Mouse (Mus musculus): ENCODE results near the gene Creld1.

The Creld1 gene

DNA sequence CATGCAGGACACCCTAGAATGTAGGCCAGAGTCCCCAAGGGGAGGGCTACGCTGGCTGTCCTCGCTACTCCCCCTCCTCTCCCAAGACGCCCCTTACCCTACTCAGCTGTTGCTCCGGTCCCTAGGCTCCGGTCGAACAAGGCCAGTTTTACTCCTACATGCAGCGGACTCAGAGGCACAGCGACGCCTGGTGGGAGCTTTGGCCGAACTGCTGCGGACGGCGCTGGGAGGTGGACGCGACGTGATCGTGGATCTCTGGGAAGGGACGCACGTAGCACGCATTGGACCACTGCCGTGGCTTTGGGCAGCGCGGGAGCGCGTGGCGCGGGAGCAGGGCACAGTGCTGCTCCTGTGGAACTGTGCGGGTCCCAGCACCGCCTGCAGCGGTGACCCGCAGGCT, 13.7 kb upstream of the Creld1 start:
- DNase-seq (ENCODE audit: low read depth, low spot score), result peak; percentile 57

DNA sequence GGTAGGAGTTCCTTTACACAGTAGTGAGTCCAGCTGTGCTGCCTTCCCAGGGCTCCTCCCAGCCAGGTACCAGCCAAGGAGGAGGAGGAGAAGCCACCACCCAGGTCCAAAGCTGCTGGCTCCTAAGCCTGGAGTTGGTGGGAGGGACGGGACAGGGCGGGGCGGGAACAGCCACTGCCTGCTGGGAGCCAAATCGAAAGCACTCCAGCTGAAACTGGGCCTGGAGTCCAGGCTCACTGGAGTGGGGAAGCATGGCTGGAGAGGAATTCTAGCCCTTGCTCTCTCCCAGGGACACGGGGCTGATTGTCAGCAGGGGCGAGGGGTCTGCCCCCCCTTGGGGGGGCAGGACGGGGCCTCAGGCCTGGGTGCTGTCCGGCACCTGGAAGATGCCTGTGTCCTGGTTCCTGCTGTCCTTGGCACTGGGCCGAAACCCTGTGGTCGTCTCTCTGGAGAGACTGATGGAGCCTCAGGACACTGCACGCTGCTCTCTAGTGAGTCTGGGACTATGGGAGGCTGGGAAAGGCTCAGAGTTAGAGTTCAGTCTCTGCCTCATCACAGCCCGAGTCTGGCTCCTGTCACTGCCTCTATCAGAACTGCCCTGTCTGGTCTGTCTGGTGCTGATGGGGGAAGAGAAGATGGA, 11.7 kb upstream of the Creld1 start, which contains the start of gene Il17rc:
Gene Il17rc, plus strand, starts transcription at position 131 of the 640 bp plus-strand sequence.
- peak; percentile 70 for DNase-seq (ENCODE audit: low read depth, low spot score)

DNA sequence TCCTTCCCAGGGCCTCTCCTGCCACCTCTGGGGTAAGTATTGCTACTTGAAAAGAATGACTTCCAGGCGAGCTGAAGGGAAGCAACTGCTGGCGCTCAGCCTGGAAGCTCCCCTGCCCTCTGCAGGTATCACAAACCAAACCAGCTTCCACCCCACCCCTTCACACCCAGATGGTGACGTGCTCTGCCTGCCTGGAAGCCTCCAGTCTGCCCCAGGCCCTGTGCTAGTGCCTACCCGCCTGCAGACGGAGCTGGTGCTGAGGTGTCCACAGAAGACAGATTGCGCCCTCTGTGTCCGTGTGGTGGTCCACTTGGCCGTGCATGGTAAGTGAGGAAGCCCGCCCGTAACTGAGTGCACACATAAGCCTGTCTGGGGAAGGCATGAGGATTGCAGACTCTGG, 11.0 kb upstream of the Creld1 start:
- no peak for DNase-seq (ENCODE audit: low read depth, low spot score)

GRCm38 (mm10) chr6:113473246-113473645, 9.9 kb upstream of the Creld1 start:
- DNase-seq (ENCODE audit: low read depth, low spot score), result no peak

DNA sequence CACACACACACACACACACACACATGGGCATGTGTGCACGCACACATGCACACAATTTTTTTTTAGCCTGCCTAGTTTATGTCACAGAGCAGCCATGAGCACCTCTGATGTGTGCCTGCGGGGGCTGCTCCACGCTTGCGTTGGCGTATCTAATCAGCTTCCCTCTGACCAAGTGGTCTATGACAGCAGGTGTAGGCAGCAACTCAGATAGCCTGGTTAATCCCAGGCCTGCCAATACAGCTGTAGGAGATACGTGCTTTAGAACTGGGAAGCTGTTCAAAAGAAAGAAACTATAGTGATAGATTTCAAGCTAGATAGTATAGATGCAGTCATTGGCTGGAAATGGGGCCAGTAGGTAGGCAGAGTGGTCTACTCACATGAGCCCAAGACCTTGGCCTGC, 9.4 kb upstream of the Creld1 start:
- no peak for DNase-seq (ENCODE audit: low read depth, low spot score)

GRCm38 (mm10) chr6:113477353-113477752, 5.7 kb upstream of the Creld1 start:
- no peak for DNase-seq (ENCODE audit: low read depth, low spot score)

DNA sequence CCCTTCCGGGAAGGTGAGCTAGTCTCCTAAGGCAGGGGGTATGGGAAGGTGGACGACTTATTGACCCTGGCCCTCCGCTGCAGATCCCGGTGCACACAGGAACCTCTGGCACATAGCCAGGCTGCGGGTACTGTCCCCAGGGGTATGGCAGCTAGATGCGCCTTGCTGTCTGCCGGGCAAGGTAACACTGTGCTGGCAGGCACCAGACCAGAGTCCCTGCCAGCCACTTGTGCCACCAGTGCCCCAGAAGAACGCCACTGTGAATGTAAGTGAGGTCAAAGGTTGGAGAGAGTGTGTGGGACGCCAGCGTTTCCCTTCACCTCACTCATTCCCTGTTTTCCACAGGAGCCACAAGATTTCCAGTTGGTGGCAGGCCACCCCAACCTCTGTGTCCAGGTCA, 4.2 kb upstream of the Creld1 start:
- DNase-seq (ENCODE audit: low read depth, low spot score), result no peak

GRCm38 (mm10) chr6:113480555-113481373, 2.3 kb upstream of the Creld1 start:
- peak; percentile 60 for DNase-seq (ENCODE audit: low read depth, low spot score)

GRCm38 (mm10) chr6:113482477-113483099, 509 bp upstream of the Creld1 start:
- DNase-seq (ENCODE audit: low read depth, low spot score), result peak; percentile 38

- DNase-seq (ENCODE audit: low read depth, low spot score), result no peak
Observed at GRCm38 (mm10) chr6:113483729-113484128, 632 bp downstream of the Creld1 start.

DNA sequence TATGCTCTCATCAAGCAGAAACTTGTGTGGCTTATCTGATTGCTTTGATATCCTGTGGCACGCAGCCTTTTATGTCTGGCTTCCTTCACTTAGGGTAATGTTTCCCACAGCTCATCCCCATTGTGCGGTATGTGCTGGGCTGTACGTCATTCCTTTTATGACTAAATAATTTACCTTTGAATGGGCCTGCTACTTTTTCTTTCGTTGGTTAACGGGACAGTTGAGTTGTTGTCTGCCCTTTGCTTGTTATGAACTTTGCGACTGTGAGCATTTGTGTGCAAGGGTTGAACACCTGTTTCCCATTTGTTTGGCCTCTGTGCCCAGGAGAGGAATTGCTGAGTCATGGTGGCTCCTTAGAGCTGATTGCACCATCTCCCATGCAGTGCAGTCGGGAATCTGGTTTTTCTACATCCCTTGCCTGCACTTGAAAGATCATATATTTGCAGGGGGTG, 4.1 kb downstream of the Creld1 start:
- peak; percentile 72 for DNase-seq (ENCODE audit: low read depth, low spot score)

DNA sequence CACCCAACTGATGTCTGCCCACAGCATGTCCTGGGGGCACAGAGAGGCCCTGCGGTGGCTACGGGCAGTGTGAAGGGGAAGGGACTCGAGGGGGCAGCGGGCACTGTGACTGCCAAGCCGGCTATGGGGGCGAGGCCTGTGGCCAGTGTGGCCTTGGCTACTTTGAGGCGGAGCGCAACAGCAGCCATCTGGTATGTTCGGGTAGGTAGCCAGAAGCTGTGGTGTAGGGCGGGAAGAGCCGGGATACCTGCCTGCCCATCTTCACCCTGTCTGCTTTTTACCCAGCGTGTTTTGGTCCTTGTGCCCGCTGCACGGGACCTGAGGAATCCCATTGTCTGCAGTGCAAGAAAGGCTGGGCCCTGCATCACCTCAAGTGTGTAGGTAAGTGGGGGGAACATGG, 6.3 kb downstream of the Creld1 start:
- no peak for DNase-seq (ENCODE audit: low read depth, low spot score)

DNA sequence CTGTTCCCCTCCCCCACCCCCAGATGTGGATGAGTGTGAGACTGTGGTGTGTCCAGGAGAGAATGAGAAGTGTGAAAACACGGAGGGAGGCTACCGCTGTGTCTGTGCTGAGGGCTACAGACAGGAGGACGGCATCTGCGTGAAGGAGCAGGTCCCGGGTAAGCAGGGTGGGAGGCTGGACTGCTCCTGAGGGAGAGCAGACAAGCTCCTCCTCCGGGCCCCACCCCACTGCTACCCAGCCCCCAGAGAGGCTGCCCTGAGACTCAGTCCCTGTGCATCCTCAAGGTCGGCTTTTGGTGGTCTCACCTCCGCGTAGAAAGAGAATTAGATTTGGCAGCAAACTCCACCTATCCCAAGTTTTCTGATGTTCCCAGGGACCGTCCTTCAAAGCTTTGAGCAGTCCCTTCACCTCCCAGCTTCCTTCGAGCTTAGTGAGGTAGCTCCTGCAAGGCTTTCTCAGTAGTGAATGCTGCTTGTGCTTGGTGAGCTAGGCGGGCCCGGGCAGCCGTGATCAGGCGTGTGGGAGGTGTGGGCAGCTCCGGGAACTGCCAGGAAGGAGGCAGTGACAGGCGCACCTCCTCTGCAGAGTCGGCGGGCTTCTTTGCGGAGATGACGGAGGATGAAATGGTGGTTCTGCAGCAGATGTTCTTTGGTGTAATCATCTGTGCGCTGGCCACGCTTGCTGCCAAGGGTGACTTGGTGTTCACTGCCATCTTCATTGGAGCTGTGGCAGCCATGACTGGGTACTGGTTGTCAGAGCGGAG, 9.2 kb downstream of the Creld1 start:
- no peak for DNase-seq (ENCODE audit: low read depth, low spot score)

DNA sequence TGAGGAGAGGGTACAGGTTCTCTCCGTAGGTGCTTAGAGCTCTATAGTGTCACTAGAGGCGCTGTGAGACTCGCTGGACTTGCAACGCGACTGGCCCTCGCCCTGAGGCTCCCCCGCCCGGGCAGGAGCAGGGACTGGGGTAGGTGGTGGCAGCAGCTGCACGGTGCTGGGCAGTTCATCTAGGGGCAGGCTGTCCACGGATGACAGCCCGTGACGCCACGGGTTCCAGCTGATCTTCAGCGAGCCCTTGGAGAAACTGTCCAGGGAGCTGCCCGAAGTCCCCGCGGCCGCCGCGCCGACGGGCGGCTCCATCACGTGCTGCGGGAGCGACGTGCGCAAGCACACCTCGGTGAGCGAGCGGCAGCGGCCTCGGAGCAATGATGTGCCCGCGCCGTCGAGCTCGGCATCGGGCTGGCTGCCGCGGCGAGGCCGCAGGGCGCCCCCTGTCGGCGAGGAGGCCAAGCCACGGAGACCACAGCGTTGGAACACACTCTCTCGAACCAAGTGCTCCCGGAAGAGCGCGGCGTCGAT, 11.2 kb downstream of the Creld1 start:
- DNase-seq (ENCODE audit: low read depth, low spot score), result peak; percentile 67

- DNase-seq (ENCODE audit: low read depth, low spot score), result no peak
Observed at GRCm38 (mm10) chr6:113495071-113495675, 12.1 kb downstream of the Creld1 start.

GRCm38 (mm10) chr6:113499346-113499745, 16.2 kb downstream of the Creld1 start:
- DNase-seq (ENCODE audit: low read depth, low spot score), result no peak

- DNase-seq (ENCODE audit: low read depth, low spot score), result no peak
Observed at GRCm38 (mm10) chr6:113501388-113502084, 18.4 kb downstream of the Creld1 start, which contains the start of gene Prrt3. Prrt3 (minus strand) TSS chr6:113501931.

DNA sequence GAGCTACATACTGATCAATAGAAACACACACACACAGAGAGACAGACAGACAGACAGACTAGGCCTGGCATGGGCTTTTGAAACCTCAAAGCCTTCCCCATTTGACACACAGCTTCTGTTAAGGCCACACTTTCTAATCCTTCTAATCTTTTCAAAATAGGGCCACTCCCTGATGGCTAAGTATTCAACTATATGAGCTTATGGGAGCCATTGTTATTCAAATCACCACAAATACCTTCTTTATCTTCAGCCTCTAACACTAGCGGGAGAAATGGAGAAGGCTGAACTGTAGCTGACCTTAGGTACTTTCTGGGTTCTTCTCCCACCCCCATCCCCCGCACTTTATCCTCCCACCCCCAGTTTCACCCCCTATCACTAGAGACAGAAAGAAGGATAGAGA, 19.7 kb downstream of the Creld1 start:
- no peak for DNase-seq (ENCODE audit: low read depth, low spot score)

- DNase-seq (ENCODE audit: low read depth, low spot score), result no peak
Observed at GRCm38 (mm10) chr6:113505689-113506088, 22.6 kb downstream of the Creld1 start.

- no peak for DNase-seq (ENCODE audit: low read depth, low spot score)
Observed at GRCm38 (mm10) chr6:113507130-113507529, 24.0 kb downstream of the Creld1 start.
